Mouse (Mus musculus): Measurements from ENCODE around the gene Gm45234. TPM values are rescaled to one million over a fixed set of nuclear protein-coding genes. Genes with fewer than 3 reads are reported as not detected.

Gene Gm45234
- total RNA-seq, 2 experiments from 2014 or later = not detected

DNA sequence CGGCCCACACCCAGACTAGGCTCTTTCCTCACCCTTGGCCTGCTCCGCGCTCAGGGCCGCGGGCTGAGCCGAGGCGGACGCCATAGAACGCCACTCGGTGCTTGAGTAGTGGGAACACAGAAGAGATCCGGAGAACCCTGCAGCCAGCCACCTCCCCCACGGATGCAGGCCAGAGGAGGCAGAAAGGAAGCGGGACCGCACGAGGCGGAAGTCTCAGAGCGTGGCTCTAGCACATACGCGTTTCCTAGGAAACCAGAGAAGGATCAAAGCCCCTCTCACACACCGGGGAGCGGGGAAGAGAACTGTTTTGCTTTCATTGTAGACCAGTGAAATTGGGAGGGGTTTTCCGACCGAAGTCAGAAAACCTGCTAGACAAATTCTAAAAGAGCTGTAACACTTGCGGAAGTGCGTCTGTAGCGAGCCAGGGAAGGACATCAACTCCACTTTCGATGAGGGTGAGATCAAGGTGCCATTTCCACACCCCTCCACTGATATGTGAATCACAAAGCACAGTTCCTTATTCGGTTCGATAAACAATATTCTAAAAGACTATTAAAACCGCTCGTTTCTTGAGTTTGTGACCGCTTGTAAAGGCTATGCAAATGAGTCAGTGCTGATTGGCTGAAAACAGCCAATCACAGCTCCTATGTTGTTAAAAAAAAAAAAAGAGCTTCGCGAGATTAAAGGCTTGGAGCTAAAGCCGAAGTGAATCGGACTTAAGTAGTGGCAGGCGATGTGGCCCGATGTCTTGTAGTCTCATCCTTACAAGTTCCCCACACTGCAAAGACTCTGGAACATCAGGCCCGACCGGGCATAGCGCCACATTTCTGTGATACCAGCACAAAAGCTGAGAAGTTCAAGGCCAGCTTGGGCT lies 14.7 kb downstream of the Gm45234 start, which contains the start of gene Grcc10:
Gene Grcc10, minus strand, starts transcription at position 487 of the 874 bp plus-strand sequence.
- peak; percentile 87 to 91 for DNase-seq (ENCODE audit: low spot score in 2 of 2)

DNA sequence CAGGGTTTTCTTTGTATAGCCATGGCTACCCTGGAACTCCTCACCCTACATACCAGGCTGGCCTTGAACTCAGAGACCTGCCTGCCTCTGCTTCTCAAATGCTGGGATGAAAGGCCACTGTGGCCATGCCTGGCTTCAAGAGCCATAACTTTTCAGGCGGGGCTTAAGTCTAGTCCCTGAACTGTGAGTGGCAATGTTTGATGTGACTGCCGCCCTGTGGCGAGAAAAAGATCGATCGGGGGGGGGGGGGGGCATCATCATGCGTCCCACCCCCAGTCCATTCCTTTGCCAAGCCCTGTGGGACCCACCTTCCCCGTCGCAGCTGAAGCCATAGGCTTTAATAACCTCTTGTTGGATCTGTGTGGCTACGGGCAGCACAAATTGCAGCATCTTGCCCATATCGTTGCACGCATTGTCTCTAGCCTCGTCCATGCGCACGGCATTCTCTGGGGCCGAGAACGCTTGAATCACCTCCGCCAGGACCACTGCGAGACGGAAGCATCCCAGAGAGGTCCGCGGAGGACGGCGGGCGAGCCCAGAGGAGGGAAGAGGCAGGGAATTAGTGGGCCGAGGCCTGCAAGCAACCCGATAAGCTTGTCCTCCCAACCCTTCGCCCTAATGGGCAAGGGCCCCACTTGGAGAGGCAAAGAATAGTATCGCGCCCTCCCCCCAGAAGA lies 15.5 kb downstream of the Gm45234 start:
- peak in 1 of 2 experiments; percentile 60 for DNase-seq (ENCODE audit: low spot score in 2 of 2)

DNA sequence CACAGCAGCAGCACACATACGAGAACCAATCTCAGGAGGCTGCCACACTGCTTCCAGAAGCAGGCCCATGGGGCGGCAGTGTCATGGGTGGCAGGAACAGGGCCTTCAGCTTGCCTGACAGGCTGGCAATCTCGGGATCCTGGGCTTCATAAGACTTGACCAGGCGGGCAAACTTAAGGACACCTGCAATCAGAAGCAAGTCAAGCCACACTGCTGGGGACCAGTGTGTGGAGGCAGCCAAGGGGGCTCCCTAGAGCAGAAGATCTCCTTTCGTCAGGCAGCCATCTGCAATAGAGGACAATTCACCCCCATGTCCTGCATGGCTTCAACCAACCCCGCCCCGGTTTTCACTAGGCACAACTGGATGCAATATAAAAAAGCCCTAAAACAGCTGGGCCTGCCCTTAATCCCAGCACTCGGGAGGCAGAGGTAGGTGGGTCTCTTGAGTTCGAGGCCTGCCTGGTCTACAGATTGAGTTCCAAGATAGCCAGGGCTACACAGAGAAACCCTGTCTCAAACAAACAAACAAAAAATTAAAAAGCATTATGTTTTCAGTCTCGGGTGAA lies 16.5 kb downstream of the Gm45234 start:
- DNase-seq (ENCODE audit: low spot score in 2 of 2) = no peak

DNA sequence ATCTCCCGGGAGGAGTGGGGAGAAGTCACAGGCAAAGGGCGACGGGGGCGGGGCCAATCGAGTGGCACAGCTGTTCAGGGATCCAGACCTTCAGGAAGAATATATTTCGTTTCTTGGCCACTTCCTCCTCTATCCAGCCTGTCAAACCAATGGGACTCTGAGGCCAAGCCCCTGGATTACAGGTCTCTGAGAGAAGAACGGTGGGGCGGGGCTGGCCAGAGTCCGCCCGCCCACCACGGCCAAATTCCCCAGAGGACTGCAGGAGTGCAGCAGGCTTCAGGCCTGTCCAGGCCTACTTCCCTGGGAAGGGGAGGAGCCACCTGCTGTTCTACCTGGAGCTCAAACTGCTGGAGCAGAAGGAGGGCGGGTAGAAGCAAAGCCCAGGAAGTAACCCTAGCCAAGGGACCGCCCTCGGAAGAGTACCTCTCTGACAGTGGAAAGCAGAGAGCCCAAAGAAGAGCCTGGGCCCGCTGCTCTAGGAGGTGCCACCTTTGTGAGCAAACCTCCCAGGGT lies 17.3 kb downstream of the Gm45234 start, which contains the start of gene Ptpn6:
Gene Ptpn6, minus strand, starts transcription at position 204 of the 513 bp plus-strand sequence.
- no peak for DNase-seq (ENCODE audit: low spot score in 2 of 2)

DNA sequence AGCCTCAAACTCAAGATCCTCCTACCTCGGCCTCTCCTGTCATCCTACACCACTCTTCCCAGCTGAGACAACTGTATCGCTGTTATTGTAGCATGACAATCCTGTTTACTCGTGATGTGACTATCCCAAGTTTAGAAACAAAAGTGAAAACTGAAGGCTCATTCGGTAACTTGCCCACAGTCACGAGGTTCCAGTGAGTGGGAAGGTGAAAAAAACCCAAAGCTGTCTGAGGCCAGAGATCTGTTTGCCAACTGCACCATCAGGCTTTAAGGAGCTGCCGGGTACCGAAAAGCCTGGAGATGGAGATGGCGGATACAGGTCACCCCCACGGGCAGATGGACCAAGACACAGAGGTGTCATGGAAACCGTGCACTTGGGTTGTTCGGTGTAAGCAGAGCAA lies 18.8 kb downstream of the Gm45234 start:
- DNase-seq (ENCODE audit: low spot score in 2 of 2) = no peak

DNA sequence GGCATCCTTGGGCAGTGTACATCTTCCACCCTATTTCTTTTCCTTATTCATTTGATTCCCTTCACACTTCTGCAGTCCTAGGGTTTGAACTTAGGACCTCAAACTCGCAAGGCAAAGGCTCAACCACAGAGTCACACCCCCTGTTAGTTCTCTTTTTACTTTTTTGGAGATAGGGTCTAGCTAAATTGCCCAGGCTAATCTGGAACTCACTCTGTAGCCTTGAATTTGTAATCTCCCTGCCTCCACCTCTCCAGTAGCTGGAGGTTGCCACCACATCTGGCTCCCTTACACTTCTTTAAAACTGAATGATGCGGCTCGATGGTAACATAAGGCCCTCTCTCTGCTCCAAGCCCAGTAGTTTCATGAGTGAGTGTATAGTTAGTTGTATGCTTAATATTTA lies 21.4 kb downstream of the Gm45234 start:
- DNase-seq (ENCODE audit: low spot score in 2 of 2) = no peak

DNA sequence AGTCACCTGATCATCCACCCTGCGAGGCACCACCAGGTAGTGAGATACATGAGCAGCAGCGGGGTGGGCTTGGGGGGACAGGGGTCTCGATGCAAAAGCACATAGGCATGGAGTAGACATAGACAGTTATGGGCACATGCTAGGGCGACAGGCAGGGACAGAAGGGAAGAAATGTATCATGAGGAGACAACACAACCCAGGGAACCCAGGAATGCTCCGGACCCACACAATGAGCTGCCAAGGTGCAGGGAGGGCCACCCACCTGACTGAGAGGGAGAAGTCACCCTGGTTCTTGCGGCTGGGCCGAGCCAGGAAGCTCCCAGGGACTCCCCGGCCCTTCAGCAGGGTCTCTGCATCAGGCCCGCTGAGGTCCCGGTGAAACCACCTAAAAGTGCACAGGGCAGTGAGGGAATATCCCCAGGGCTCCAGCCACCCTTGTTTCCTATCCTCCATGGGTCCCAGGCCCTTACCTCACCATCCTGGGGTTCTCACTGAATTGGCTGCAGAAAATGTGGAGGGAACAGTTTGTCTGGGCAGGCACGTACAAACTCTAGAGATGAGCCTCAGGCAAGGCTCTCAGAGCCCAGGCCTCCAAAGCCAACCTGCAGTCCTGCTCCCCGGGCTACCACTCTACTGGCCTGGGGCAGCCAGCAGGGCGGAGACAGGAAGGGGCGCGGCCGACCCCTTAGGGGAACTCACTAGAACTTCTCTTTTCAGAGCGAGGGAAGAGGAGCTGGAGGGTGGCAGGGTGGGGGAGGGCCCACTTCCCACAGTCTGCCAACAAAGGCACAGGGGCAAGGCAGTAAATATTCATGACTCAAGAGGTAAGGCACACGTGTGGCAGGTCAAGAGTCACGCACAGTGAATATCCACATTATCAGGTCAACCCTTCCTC lies 23.1 kb downstream of the Gm45234 start:
- DNase-seq (ENCODE audit: low spot score in 2 of 2) = no peak

DNA sequence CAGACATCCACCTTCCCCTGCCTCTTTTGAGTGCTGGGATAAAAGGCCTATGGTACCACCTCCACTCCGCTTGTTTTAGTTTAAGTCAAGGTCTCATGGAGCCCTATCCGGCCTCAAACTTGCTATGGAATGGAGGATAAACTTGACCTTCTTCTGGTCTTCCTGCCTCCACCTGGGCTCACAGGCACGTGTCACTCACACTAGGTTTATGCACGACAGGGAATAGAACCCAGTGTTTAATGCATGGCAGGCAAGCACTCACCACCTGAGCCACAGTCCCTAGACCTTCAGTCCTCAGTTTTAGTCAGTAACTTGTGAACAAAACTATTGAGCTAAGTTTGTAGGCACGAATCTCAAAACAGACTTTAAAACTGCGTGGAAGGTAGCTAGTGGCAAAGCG lies 24.8 kb downstream of the Gm45234 start:
- no peak for DNase-seq (ENCODE audit: low spot score in 2 of 2)

DNA sequence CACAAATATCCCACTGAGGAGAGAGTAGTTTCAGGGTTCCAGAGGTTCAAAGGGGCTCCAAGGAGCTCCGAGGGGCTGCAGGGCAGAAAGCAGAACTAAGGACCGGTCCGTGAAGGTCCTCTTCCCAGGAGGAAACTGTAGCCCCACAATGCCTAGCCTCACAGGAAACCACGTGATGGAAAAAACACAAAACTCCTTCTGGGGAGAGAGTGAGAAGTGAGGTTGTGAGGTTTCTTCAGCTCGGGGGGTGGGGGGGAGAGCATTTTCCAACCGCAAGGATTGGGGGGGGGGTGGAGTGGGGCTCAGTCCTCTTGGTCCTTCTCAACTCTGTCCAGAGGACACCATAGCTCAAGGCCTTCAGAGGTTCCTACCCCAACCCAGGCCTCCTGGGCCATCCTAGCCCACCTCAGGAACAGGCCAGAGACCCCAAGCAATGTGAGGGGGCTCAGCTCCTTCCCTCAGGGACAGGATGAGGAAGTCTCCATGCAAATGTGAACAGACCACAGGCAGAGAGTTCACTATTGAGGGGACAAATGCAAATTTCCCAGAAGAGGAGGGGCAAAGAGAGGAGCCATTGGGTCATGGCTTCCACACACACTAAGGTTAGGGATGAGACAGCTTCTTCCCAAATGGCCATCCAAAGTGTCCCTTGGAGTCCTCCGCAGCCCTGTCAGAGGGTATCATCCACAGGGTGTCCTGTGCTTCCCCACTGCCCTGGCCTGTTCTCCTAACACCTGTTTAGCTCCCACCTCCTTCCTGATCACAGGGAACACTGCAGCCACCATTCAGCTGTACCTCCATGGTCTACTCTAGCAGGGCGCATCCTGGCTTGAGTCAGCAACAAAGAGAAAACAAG lies 25.7 kb downstream of the Gm45234 start:
- no peak for DNase-seq (ENCODE audit: low spot score in 2 of 2)

DNA sequence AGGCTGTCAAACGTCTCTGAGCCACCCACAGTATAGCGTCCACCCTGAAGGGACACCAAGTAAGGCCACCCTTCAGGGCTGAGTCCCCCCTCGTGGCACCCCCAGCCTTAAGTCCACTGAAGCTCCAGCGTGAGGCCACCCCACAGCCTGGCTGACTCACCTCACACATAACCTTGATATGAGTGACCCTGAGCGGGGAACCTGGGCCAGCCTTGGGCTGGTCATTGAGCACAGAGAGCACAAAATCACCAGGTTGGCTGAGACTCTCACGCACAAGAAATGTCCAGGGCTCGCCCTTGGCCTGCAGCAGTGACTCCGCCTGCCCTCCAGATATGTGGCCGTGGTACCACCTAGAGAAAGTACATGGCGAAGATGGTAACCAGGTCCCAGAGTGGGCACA lies 27.2 kb downstream of the Gm45234 start:
- DNase-seq (ENCODE audit: low spot score in 2 of 2) = no peak

DNA sequence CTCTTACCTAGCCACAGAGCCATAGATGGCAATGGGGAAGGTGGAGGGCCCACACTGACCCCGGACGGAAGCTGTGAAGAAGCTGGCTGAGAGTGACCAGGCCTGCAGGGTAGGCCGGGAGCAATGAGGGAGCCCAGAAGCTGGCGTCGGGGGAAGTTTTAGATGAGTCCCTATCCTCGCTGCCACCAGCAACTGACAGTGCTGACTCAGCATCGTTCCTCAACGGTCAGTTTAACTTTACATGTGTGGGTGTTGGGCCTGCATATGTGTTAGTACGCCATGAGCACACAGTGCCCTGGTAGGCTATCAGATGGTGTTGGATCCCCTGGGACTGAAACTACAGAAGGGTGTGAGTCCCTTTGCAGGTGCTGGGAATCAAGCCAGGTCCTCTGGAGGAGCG lies 31.3 kb downstream of the Gm45234 start:
- no peak for DNase-seq (ENCODE audit: low spot score in 2 of 2)

DNA sequence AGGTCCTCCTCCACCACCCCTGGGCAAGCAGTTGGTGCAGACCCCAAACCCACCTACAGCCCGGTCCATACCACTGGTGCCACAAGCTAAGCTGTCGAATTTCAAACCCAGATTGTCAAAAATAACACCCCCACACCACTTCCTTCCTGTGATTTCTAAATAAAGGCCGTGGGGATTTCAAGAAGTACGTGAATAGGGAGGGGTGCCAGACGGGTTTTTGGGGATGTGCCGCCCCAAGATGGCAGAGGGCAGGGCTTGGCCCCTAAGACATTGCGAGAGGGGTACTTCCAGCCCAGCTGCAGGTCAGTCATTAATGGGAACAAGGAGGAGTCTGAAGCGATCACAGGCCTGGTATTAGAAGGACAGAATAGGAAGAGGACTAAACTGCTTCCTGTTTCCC lies 32.3 kb downstream of the Gm45234 start:
- DNase-seq (ENCODE audit: low spot score in 2 of 2) = no peak

DNA sequence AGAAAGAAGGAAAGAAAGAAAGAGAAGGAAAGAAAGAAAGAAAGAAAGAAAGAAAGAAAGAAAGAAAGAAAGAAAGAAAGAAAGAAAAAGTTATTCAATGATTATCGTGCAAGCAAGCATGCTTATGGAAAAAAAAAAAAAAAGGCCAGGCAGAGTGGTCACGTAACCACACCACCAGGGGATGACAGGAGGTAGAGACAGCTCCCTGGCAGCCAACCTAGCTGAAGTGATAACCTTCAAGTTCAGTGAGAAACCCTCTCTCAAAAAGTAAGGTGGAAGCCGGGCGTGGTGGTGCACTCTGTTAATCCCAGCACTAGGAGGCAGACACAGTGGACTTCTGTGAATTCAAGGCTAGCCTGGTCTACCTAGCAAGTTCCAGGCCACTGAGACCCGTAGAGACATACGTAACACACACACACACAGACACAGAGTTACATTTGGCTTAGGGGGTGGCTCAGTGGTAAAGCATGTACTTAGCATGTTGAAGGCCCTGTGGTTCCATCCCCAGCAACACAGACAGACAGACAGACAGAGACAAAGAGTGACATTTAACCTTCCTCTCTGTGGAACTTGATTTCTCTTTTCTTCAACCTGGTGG lies 32.8 kb downstream of the Gm45234 start:
- no peak for DNase-seq (ENCODE audit: low spot score in 2 of 2)

DNA sequence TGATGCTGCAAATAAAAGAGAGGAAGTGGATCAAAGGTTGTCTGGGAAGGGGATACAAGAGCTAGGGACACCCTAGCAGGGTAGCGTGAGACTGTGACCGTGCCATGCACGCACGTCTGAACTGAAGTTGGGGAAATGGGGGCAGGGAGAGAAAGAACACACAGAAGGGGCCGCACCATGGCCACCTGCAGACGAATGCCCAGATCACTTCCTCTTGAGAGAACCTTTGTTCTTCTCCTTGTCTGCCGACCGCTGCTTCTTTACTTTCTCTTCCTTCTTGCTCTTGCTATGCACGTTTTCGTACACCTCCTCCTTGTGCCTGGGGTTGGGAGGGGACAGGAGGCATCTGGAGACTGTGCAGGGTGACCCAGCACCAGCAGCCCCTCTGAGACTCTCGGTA lies 34.9 kb downstream of the Gm45234 start:
- DNase-seq (ENCODE audit: low spot score in 2 of 2) = no peak

DNA sequence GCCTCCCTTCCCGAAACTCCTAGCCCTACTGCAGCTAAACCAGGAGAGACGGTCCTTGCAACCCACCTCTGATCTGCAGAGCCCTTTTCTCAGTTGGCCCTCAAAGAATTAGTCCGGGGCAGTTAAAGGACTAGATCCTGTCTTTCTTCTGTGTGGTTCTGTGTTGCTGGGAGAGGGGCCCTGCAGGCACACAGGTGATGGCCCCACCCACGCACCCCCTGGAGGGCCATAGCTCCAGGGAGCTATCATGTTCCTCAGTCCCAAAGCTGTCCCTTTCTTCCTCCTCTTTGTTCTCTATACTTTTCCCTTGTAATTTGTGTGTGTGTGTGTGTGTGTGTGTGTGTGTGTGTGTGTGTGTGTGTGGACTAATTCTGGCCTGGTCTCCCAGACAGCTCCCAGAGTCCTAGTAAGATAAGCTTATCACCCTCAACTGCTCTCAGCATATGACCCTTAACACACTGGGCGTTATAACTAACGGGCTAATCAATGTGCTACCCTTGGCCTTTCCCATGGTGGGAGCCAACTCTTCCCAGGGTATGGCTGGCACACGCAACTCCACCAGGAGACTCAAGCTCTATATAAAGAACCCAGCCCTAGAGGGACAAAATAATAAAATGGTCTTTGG lies 36.4 kb downstream of the Gm45234 start:
- DNase-seq (ENCODE audit: low spot score in 2 of 2) = no peak

DNA sequence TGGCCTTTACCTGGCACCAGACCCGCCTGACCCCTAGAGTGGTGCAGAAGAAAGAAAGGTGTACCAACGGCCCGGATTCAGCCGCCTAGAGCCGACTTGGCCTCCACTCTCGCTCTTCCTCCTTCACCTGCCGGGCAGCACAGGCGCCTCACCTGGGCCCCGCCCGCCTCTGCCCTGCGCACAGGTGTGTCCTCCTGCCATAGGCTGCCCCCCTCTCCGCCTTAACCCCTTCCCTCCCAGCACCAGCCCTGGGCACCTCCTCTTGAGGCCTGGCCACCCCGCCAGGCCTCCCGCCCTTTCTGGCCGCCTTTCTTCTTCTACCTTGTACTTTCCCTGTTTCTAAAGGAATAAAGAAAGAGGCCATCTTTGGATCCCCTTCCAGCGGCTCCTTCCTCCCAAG lies 37.1 kb downstream of the Gm45234 start:
- no peak for DNase-seq (ENCODE audit: low spot score in 2 of 2)

DNA sequence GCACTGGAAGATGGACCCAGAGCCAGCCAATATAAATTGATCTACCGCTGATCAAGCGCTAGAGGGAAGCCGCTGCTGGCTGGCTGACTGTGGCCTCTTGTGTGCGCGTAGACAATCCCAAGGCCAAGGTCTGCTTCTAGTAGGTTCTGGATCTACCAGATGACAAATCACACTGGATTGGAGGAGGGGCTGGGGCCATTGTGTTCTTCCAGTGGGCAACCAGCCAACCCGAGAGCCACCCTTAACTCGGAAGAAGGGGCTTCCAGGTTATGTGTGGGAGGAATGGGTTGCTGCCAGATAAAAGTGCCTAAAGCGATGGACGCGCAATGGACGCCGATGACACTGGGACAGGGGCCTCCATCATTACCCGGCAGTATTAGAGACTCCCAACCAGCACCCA lies 37.9 kb downstream of the Gm45234 start:
- no peak for DNase-seq (ENCODE audit: low spot score in 2 of 2)

DNA sequence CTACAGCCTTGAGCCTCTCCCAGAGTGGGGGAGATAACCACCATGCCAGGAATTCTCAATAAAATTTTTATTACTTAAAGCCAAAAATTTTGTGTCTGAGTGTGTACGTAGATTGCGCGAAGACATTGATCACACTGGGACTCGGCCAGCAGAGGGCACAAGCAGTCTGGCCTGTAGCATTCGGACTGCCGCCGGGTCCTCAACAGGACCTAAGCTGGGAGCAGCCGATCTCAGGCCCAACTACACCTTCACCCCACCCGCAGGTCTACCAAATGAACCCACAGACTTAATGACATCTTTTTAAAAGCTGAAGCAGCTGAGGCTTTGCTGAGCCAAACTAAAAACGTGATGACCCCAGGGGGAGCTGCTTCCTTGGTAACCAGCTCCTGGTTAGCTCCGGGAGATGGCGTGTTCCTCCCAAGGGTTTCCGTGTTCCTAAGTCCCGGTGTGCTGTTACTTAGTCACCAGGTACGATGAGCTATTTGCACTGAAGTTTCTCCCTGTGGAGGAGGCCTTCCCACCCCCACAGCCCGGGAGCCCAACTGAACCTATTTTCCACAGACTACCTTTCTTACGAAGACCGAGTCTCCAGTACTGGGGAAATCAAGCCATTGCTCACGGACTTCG lies 38.8 kb downstream of the Gm45234 start:
- DNase-seq (ENCODE audit: low spot score in 2 of 2) = no peak

DNA sequence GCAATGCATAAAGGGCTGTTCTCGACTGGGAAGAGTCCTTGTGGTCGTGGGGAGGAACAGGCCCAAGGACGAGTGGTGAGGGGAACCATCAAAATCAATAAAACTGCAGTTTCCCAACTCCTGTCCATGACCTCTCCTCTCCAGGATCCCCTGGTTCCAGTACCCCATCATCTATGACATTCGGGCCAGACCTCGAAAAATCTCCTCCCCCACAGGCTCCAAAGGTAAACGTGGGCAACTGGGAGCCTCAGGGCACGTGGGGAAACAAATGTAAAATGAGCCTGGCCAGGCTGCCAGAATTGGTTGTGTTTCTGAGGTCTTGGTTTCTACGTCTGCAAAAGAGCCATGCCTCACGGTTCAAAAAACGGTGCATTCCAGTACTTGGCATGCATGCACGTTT lies 42.9 kb downstream of the Gm45234 start:
- DNase-seq (ENCODE audit: low spot score in 2 of 2) = no peak
